Mouse (Mus musculus) testis, postnatal 10 days (tissue): Measurements from ENCODE around the gene Bglap.
"Not testable (repeated sequence)": the region's sequence is repeated elsewhere in the genome, so short reads cannot be mapped to it uniquely, and the experiment has no call there.

Source experiments
- DNase-seq: peaks from one replicate; pipeline ENCODE4 v3.0.0; 2021; ENCODE audit warnings: low spot score

Gene Bglap

GRCm38 (mm10) chr3:88384364-88384763 lies at the start of gene Bglap:
Gene Bglap, minus strand, starts transcription at chr3:88384464.
- DNase-seq, result no peak

- DNase-seq, result not testable (repeated sequence)
These were observed 44.4 kb upstream of the Bglap start for GRCm38 (mm10) chr3:88428639-88429038.

- no peak for DNase-seq
These were observed 43.2 kb upstream of the Bglap start for GRCm38 (mm10) chr3:88427342-88427905.

- DNase-seq, result no peak
These were observed 41.6 kb upstream of the Bglap start for GRCm38 (mm10) chr3:88425708-88426420.

- DNase-seq, result no peak
These were observed 41.0 kb upstream of the Bglap start for GRCm38 (mm10) chr3:88425330-88425689.

GRCm38 (mm10) chr3:88424605-88425329 lies 40.5 kb upstream of the Bglap start, which contains the start of gene Slc25a44:
Gene Slc25a44, minus strand, starts transcription at chr3:88425139.
- DNase-seq, result peak; percentile 93

GRCm38 (mm10) chr3:88422020-88422720 lies 37.9 kb upstream of the Bglap start:
- DNase-seq, result no peak

GRCm38 (mm10) chr3:88420771-88421170 lies 36.5 kb upstream of the Bglap start:
- DNase-seq, result no peak

- no peak for DNase-seq
These were observed 33.8 kb upstream of the Bglap start for GRCm38 (mm10) chr3:88418016-88418415.

GRCm38 (mm10) chr3:88415668-88416067 lies 31.4 kb upstream of the Bglap start:
- DNase-seq, result no peak

GRCm38 (mm10) chr3:88412636-88413035 lies 28.4 kb upstream of the Bglap start:
- no peak for DNase-seq

GRCm38 (mm10) chr3:88411681-88412080 lies 27.4 kb upstream of the Bglap start:
- no peak for DNase-seq

- no peak for DNase-seq
These were observed 26.4 kb upstream of the Bglap start for GRCm38 (mm10) chr3:88410645-88411031.

GRCm38 (mm10) chr3:88409741-88410644 lies 25.7 kb upstream of the Bglap start, which contains the start of gene Pmf1:
Gene Pmf1, minus strand, starts transcription at chr3:88410331.
- peak; percentile 95 for DNase-seq

GRCm38 (mm10) chr3:88408953-88409352 lies 24.7 kb upstream of the Bglap start:
- no peak for DNase-seq

- DNase-seq, result no peak
These were observed 23.3 kb upstream of the Bglap start for GRCm38 (mm10) chr3:88407529-88407928.

- DNase-seq, result no peak
These were observed 22.8 kb upstream of the Bglap start for GRCm38 (mm10) chr3:88407090-88407489.

- DNase-seq, result no peak
These were observed 19.4 kb upstream of the Bglap start for GRCm38 (mm10) chr3:88403522-88404230.

GRCm38 (mm10) chr3:88398666-88399065 lies 14.4 kb upstream of the Bglap start:
- no peak for DNase-seq

- DNase-seq, result no peak
These were observed 11.5 kb upstream of the Bglap start for GRCm38 (mm10) chr3:88395742-88396141.

- DNase-seq, result no peak
These were observed 11.0 kb upstream of the Bglap start for GRCm38 (mm10) chr3:88395288-88395687.
